Mouse (Mus musculus) heart, postnatal 14 days (tissue): ENCODE data around the gene Ndufaf2. TPM values are rescaled to one million over a fixed set of nuclear protein-coding genes. Genes with fewer than 3 reads are reported as not detected.

ENCODE experiments used
- DNase-seq, 2 experiments: peaks; one replicate each; pipeline ENCODE4 v3.0.0; 2021 to 2022
- intact Hi-C: fragments of 180-260 bp; cut with DNase I; formaldehyde crosslinking; loops from one replicate; pipeline ENCODE4 v1.15.1; 2025
- total RNA-seq, 2 experiments: library from RNA; stranded (reverse); gene quantifications; 2 replicates each; pipeline ENCODE4 v1.2.3; 2021

Ndufaf2 gene
- total RNA-seq, 2 experiments from 2014 or later = 21.0 to 21.2 TPM

- DNase-seq = no peak
- intact Hi-C loops = loop anchor here (10.0 kb wide), 1 partner anchor 269 kb away; the partner anchor contains the start of gene Depdc1b
These were observed 112.4 kb downstream of the Ndufaf2 start for GRCm38 (mm10) chr13:108046071-108046470.

GRCm38 (mm10) chr13:108045646-108046045 is 112.8 kb downstream of the Ndufaf2 start:
- no peak for DNase-seq
- intact Hi-C loops = loop anchor here (10.0 kb wide), 1 partner anchor 269 kb away; the partner anchor contains the start of gene Depdc1b

GRCm38 (mm10) chr13:108044222-108044941 is 114.0 kb downstream of the Ndufaf2 start, which contains the start of gene Smim15:
Gene Smim15 (plus strand): TSS chr13:108044446.
- intact Hi-C loops = loop anchor here (5.0 to 10.0 kb wide), 7 partner anchors 83 to 717 kb away; partner anchors contain the start of gene Depdc1b
- peak; percentile 92 for DNase-seq

- intact Hi-C loops = loop anchor here (2.0 to 10.0 kb wide), 8 partner anchors 84 to 716 kb away; partner anchors contain the start of gene Depdc1b
- DNase-seq = peak; percentile 14 to 32
These were observed 114.8 kb downstream of the Ndufaf2 start for GRCm38 (mm10) chr13:108043431-108044221.

- DNase-seq = peak; percentile 62 to 67
- intact Hi-C loops = loop anchor here (5.0 to 10.0 kb wide), 7 partner anchors 86 to 714 kb away; partner anchors contain the start of gene Depdc1b
These were observed 117.1 kb downstream of the Ndufaf2 start for GRCm38 (mm10) chr13:108041358-108041757.

GRCm38 (mm10) chr13:108040451-108040850 is 118.0 kb downstream of the Ndufaf2 start:
- intact Hi-C loops = loop anchor here (5.0 to 10.0 kb wide), 7 partner anchors 87 to 713 kb away; partner anchors contain the start of gene Depdc1b
- DNase-seq = no peak

- DNase-seq = no peak
- intact Hi-C loops = loop anchor here (5.0 to 10.0 kb wide), 7 partner anchors 87 to 713 kb away; partner anchors contain the start of gene Depdc1b
These were observed 118.5 kb downstream of the Ndufaf2 start for GRCm38 (mm10) chr13:108039902-108040301.

- DNase-seq = no peak
- intact Hi-C loops = no loop called here
These were observed 119.0 kb downstream of the Ndufaf2 start for GRCm38 (mm10) chr13:108039375-108039774.

GRCm38 (mm10) chr13:108032789-108033188 is 125.6 kb downstream of the Ndufaf2 start:
- intact Hi-C loops = no loop called here
- no peak for DNase-seq

- intact Hi-C loops = no loop called here
- no peak for DNase-seq
These were observed 132.6 kb downstream of the Ndufaf2 start for GRCm38 (mm10) chr13:108025802-108026201.

- intact Hi-C loops = no loop called here
- DNase-seq = no peak
These were observed 141.1 kb downstream of the Ndufaf2 start for GRCm38 (mm10) chr13:108017349-108017748.

GRCm38 (mm10) chr13:108015166-108015565 is 143.3 kb downstream of the Ndufaf2 start:
- intact Hi-C loops = no loop called here
- DNase-seq = no peak

GRCm38 (mm10) chr13:108013839-108014238 is 144.6 kb downstream of the Ndufaf2 start:
- intact Hi-C loops = no loop called here
- DNase-seq = no peak

- intact Hi-C loops = no loop called here
- DNase-seq = no peak
These were observed 145.3 kb downstream of the Ndufaf2 start for GRCm38 (mm10) chr13:108013110-108013509.

GRCm38 (mm10) chr13:108007861-108008260 is 150.6 kb downstream of the Ndufaf2 start:
- intact Hi-C loops = no loop called here
- no peak for DNase-seq

- no peak for DNase-seq
- intact Hi-C loops = no loop called here
These were observed 162.1 kb downstream of the Ndufaf2 start for GRCm38 (mm10) chr13:107996301-107996700.

GRCm38 (mm10) chr13:107995211-107995610 is 163.2 kb downstream of the Ndufaf2 start:
- intact Hi-C loops = no loop called here
- DNase-seq = no peak

GRCm38 (mm10) chr13:107992573-107992972 is 165.8 kb downstream of the Ndufaf2 start:
- intact Hi-C loops = no loop called here
- DNase-seq = no peak

GRCm38 (mm10) chr13:107984641-107985040 is 173.8 kb downstream of the Ndufaf2 start:
- no peak for DNase-seq
- intact Hi-C loops = no loop called here

GRCm38 (mm10) chr13:107984186-107984585 is 174.2 kb downstream of the Ndufaf2 start:
- DNase-seq = no peak
- intact Hi-C loops = no loop called here
